Mouse (Mus musculus): ENCODE data around the gene Tram1l1. TPM values are rescaled to one million over a fixed set of nuclear protein-coding genes. Genes with fewer than 3 reads are reported as not detected.
"Not testable (repeated sequence)": the region's sequence is repeated elsewhere in the genome, so short reads cannot be mapped to it uniquely, and the experiment has no call there.

Tram1l1 gene
- total RNA-seq (2015): not detected in 2 replicates
- total RNA-seq (2017): not detected in 2 replicates

DNA sequence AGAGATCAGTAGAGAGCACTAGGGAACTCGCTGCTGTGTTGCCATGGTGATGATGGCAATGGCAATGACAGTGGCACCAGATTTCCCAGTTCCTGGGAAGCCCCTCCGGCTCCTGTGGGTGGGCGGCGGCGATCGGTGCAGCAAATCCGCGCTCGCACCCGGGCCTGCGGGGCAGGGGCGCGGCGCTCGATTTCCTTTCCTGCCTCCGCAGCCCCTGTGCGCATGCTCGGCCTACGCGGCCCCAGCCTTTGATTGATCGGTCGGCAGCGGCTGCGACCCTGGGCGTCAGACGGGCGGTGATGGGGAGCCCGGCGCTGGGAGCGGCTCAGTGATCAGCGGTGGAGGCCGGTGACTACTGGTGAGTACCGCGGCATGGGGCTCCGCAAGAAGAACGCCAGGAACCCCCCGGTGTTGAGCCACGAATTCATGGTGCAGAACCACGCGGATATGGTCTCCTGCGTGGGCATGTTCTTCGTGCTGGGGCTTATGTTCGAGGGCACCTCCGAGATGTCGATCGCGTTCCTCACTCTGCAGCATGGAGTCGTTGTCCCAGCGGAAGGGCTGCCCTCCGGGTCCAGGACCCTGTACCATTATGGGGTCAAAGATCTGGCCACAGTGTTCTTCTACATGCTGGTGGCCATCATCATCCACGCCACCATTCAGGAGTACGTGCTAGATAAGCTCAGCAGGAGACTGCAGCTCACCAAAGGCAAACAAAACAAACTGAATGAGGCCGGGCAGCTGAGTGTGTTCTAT, at the start of gene Tram1l1:
Gene Tram1l1 (plus strand): TSS at position 35 of the 756 bp plus-strand sequence.
- ATAC-seq (ENCODE audit: poor library complexity, severe bottlenecking): no peak

DNA sequence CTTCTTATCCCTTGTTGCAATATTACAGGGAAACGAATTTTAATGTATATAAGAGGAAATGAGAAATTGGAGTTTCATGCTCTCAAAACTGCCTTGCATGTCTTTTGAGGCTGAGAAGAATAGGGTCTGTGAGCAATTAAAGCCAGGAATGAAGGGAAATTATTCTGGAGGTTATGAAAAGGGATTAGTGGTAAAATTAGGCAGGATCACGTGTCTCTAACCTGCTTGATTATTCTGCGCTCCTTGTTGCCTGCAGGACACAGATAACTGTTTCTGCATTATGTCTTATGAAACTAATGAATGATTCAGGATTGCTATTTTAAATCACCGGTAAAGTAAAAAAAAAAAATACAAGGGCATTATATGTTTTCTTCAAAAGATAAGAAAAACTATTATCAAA, 49.4 kb upstream of the Tram1l1 start:
- ATAC-seq (ENCODE audit: poor library complexity, severe bottlenecking): no peak

DNA sequence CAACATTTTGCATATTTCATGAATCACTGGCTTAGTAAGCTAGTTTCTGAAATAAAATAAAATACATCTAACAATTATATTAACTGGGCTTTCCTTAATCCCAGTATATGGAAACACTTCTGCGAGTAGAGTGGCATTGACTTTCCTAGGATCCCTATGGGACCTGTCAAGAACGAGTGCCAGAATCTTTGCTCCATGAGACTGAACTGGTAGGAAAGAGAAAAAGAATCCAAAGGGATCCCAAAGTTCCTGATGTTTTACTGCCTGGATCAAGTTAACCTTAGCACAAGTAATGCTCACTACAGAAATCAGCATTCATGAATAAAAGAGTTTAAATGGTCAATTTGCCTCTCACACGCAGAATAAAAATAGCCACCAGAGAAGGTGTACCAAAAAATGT, 49.0 kb upstream of the Tram1l1 start:
- ATAC-seq (ENCODE audit: poor library complexity, severe bottlenecking): no peak

DNA sequence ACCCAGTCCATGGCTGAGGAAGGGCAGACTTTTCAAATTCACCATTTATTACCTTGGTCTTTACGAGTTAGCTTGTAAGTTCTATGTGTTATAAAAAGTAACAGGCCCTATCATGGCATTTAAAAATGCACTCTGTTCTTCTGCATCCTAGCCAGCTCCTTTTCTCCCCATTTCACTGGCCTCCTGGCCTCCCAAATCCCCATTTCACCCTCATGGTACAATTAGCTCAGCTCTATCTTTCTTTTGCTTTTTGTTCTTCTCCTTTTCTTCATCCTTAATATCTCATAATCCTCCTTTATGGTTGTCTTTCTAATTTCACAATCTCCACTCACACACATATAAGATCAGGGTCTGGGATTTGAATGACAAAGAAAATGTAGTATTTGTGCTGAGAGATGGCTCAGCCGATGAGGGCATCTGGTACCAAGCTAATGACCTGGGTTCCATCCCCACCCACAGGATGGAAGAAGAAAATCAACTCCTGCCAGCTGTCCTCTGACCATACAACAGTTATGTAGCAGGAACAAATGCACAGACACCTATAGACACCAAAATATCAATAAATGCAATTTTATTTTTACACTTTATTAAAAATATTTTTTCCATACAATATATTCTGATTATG, 48.1 kb upstream of the Tram1l1 start:
- ATAC-seq (ENCODE audit: poor library complexity, severe bottlenecking): no peak

DNA sequence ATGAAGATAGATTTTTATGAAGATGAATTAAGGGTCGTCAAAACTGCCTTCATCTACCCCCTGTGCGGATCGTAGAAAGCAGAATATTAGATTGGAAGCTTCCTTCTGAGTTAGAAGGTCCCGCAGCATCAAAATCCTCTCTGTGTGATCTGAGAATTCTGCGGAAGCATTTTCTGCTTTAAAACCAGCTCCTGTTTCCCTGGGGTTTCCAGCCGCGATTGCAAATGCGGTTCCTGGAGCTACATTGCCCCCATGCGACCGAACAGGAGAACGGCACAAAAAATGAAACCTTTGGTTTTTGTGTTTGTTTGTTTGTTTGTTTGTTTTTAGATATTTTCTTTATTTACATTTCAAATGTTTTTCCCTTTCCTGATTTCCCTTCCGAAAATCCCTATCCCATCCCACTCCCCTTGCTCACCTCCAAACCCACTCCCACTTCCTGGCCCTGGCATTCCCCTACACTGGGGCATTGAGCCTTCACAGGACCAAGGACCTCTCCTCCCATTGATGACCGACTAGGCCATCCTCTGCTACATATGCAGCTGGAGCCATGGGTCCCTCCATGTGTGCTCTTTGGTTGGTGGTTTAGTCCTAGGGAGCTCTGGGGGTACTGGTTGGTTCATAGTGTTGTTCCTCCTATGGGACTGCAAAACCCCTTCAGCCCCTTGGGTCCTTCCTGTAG, 45.6 kb upstream of the Tram1l1 start:
- ATAC-seq (ENCODE audit: poor library complexity, severe bottlenecking): not testable (repeated sequence)

DNA sequence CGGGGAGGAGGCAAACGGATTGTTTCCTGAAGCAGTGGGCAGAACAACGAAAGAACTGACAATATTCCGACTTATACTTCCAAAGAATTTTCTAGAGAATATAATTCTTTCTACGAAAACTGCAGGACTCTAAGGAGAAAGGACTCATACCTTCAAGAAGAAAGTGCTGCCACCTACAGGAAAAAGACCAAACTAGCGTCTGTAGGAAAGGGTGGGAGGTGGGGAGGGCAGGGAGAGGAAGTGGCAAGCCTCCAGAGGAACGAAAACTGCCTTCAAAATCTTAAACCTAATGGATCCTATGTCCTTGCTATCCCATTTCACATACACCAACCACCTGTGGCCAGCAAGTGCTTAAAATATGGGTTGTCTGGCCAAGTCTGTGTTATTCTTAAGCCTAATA, 31.7 kb upstream of the Tram1l1 start:
- ATAC-seq (ENCODE audit: poor library complexity, severe bottlenecking): peak; percentile 87

DNA sequence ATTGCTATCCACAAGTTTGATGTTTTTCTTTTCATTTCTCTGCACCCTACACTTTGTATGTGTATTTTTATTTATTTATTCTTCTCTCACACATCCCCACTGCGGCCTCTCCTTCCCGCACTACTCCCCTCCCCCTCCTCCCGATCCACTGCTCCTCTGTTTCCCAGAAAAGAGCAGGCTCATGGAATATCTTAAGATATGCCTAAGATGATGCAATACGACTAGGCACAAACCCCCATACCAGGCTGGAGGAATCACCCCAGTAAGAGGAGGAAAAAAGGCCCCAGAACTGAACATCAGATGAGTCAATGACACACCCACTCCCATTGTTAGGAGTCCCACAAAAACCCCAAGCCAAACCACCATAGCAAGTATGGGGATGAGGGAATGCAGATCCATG, 1.4 kb upstream of the Tram1l1 start:
- no peak for ATAC-seq (ENCODE audit: poor library complexity, severe bottlenecking)

DNA sequence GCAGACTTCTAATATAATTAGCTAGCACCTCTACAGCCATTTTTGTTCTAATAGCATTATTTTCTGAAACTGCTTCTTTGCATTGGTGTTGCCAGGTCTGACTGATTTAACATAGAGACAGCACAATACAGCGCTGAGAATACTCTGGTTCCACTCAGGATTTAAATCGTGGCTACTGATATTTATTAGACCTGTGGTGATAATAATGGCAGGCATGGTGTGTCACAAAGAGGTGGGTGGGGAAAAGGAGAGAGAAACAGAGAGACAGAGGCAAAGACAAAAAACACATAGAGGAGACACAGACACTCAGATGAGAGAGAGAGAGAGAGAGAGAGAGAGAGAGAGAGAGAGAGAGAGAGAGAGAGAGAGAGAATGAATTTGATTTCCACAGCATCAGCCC, 257 bp upstream of the Tram1l1 start:
- no peak for ATAC-seq (ENCODE audit: poor library complexity, severe bottlenecking)

DNA sequence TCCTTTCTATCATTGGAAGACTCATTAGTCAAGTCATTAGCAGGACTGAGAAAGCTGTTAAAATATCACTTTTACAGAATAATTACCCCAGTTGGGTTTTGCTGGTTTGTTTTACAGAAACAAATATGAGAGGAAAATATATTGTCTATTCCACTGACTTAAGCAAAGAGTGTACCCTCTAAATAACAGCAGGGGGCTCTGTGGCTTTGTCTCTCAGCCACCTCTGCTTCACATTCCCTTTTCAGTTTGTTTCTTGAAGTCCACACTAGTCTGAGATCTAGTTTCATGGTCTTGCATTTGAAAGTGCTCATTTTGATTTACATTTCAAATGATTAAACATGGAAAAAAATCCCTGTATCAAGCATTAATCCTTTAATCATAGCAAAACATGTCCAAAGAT, 25.8 kb downstream of the Tram1l1 start:
- no peak for ATAC-seq (ENCODE audit: poor library complexity, severe bottlenecking)

DNA sequence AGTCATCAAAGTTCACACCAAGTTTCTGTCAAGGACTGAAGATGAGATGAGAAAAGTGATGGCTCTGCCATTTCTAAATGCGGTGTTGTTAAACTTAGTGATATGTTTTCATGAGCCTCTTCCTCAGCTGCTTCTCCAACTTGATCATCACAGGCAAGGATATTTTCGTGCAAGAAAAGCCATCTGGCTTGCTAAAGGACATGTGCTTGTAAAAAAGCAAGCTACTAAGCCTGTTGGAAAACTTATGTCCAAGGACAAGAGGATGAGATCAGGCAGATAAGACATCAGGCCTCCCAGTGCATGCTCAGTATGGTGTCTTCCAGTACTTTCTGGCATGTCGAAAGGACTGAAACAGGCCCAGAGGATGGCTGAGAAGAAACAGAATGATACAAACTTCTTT, 36.9 kb downstream of the Tram1l1 start:
- no peak for ATAC-seq (ENCODE audit: poor library complexity, severe bottlenecking)

DNA sequence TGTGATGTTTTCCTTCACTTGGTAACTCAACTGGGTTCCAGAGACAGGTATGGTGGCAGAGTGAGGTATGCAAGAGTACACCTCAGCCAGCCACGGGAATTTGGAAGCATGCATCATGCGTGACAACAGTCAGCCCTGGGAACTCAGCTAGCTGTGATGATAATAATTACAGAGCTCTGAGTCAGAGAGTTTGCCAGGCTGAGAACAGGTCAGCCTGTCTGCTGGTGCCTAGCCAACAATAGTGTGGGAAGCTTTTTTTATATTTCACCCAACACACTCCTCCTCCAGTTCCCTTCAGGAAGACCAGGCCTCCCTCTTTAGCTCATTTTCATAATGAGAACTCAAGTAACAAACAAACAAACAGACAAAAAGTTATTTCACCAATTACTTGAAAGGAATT, 51.4 kb downstream of the Tram1l1 start:
- no peak for ATAC-seq (ENCODE audit: poor library complexity, severe bottlenecking)

Other genes with a start within 250 kb of the Tram1l1 start
- not detected in 2 replicates for gene 1700006A11Rik, start 105.2 kb downstream of the Tram1l1 start, total RNA-seq (2015)
- gene 1700006A11Rik, start 105.2 kb downstream of the Tram1l1 start, total RNA-seq (2017): not detected in 2 replicates

Data from megakaryocyte, adult 5-6 weeks (primary cell).